8 mouse cellular contexts compared by ENCODE assay signal in the genomic region with DNA sequence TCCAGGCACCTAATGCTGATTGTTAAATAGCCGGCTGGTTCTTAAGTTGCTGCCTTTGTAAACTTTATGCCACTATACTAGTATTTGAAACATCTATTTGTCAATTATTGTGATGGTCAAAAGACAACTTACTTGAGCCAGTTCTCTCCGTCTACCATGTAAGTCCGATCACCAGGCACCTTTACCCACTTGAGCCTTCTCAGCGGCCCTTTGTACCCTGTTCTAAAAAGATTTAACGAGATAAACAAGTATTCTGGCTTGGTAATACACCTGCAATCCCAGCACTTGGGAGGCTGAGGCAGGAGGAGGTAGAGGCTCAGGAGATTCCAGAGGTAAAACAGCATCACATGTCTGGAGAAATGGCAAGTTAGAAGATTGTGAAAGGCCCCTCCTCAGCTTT. TPM values are rescaled to one million over a fixed set of nuclear protein-coding genes. Genes with fewer than 3 reads are reported as not detected.
DNase-seq lines count a peak whose midpoint lies in the region; ATAC-seq and TF ChIP-seq lines count a peak whose summit lies in the region.

No protein-coding gene starts in this region.

- H3K27me3 ChIP-seq in liver, adult 2 months (ENCODE audit: control insufficient read depth, insufficient read depth, low read length) = no peaks in the 10 kb centered on the region
- H3K27me3 ChIP-seq in embryonic facial prominence, embryonic 13.5 days = no peaks in the 10 kb centered on the region
- no peaks in the 10 kb centered on the region for H3K27me3 ChIP-seq in intestine, embryonic 16.5 days (replicated peaks; ENCODE audit: control insufficient read depth, insufficient read depth, low read length)
- H3K27me3 ChIP-seq in neural tube, embryonic 14.5 days (ENCODE audit: control insufficient read depth, insufficient read depth, low read length) = no peaks in the 10 kb centered on the region

- H3K79me2 ChIP-seq in liver, adult 2 months (ENCODE audit: control insufficient read depth, insufficient read depth, low read length) = no peaks in the 10 kb centered on the region

- H3K4me3 ChIP-seq in liver, adult 2 months (ENCODE audit: insufficient read depth, low read depth, low read length) = peak overlapping the region; percentile 64
- H3K4me3 ChIP-seq in embryonic facial prominence, embryonic 13.5 days = peak overlapping the region; percentile 61
- H3K4me3 ChIP-seq in intestine, embryonic 16.5 days (ENCODE audit: low read length) = peak overlapping the region; percentile 63
- peak overlapping the region; percentile 53 for H3K4me3 ChIP-seq in neural tube, embryonic 14.5 days (ENCODE audit: low read depth, low read length)

- peaks cover 6% of the 10 kb centered on the region; the same call in 1 of the 2 replicates for H3K4me1 ChIP-seq in liver, adult 2 months (ENCODE audit: control insufficient read depth, insufficient read depth, low read length)
- peaks cover 40% of the 10 kb centered on the region for H3K4me1 ChIP-seq in embryonic facial prominence, embryonic 13.5 days
- H3K4me1 ChIP-seq in intestine, embryonic 16.5 days (ENCODE audit: control insufficient read depth, insufficient read depth, low read length) = peaks cover 14% of the 10 kb centered on the region; the same call in 1 of the 2 replicates
- peaks cover 9% of the 10 kb centered on the region for H3K4me1 ChIP-seq in neural tube, embryonic 14.5 days (ENCODE audit: control insufficient read depth, insufficient read depth, low read length)

- peak overlapping the region; percentile 75 for H3K9ac ChIP-seq in liver, adult 2 months (ENCODE audit: low read depth, low read length)
- H3K9ac ChIP-seq in embryonic facial prominence, embryonic 13.5 days = peak overlapping the region; percentile 78
- peak overlapping the region; percentile 73 for H3K9ac ChIP-seq in intestine, embryonic 16.5 days (ENCODE audit: low read depth, low read length)
- peak overlapping the region; percentile 39; the same call in 1 of the 2 replicates for H3K9ac ChIP-seq in neural tube, embryonic 14.5 days (replicated peaks; ENCODE audit: low read depth, low read length)

- ATAC-seq in embryonic facial prominence, embryonic 13.5 days (ENCODE audit: insufficient number of reproducible peaks, insufficient read depth, low FRiP score, low TSS enrichment, low read depth) = no peak
- ATAC-seq in intestine, embryonic 16.5 days = no peak
- ATAC-seq in neural tube, embryonic 14.5 days (ENCODE audit: low read depth) = no peak
- no peak for ATAC-seq in monocyte, adult 5-6 weeks (replicated peaks; ENCODE audit: insufficient number of reproducible peaks, low FRiP score, low TSS enrichment, poor library complexity, severe bottlenecking)
- ATAC-seq in megakaryocyte-erythroid progenitor cell, adult 5-6 weeks (replicated peaks; ENCODE audit: low FRiP score, low TSS enrichment, poor library complexity, severe bottlenecking) = no peak; the same call in 1 of the 2 replicates

- DNase-seq in liver, adult 2 months (ENCODE audit: extremely low read depth, low read depth, low spot score) = peak; percentile 60
- DNase-seq in liver = no peak
- DNase-seq in adrenal gland, postnatal 14 days = no peak

- TF ChIP-seq POLR2A in liver, adult 2 months (IDR thresholded peaks at IDR 0.05; ENCODE audit: extremely low read depth, insufficient read depth, low read length) = no peak

- TF ChIP-seq CTCF in liver, adult 2 months (IDR thresholded peaks at IDR 0.05; ENCODE audit: low read depth, low read length) = no peak

- no peaks in the 10 kb centered on the region for H3K9me3 ChIP-seq in embryonic facial prominence, embryonic 13.5 days
- H3K9me3 ChIP-seq in intestine, embryonic 16.5 days (ENCODE audit: control insufficient read depth, low read length) = no peaks in the 10 kb centered on the region
- H3K9me3 ChIP-seq in neural tube, embryonic 14.5 days (ENCODE audit: control insufficient read depth, low read length) = no peaks in the 10 kb centered on the region

- WGBS in liver, adult 2 months = 12% methylated on average over 5 of the region's 5 CpGs
- WGBS in embryonic facial prominence, embryonic 13.5 days = 69% methylated on average over 5 of the region's 5 CpGs
- WGBS in intestine, embryonic 16.5 days = 51% methylated on average over 5 of the region's 5 CpGs
- WGBS in neural tube, embryonic 14.5 days = 63% methylated on average over 5 of the region's 5 CpGs

- H3K36me3 ChIP-seq in liver, adult 2 months (ENCODE audit: control insufficient read depth, insufficient read depth, low read length) = no peaks in the 10 kb centered on the region
- H3K36me3 ChIP-seq in embryonic facial prominence, embryonic 13.5 days = no peaks in the 10 kb centered on the region
- no peaks in the 10 kb centered on the region for H3K36me3 ChIP-seq in intestine, embryonic 16.5 days (ENCODE audit: control insufficient read depth, insufficient read depth, low read length)
- no peaks in the 10 kb centered on the region for H3K36me3 ChIP-seq in neural tube, embryonic 14.5 days (ENCODE audit: control insufficient read depth, insufficient read depth, low read length)

- H3K27ac ChIP-seq in liver, adult 2 months (replicated peaks; ENCODE audit: insufficient read depth, low read depth, low read length) = peak overlapping the region; percentile 88
- H3K27ac ChIP-seq in embryonic facial prominence, embryonic 13.5 days = peak overlapping the region; percentile 82
- H3K27ac ChIP-seq in intestine, embryonic 16.5 days (ENCODE audit: low read length) = peak overlapping the region; percentile 70
- peak overlapping the region; percentile 55; the same call in 1 of the 2 replicates for H3K27ac ChIP-seq in neural tube, embryonic 14.5 days (ENCODE audit: low read depth, low read length)

- peak overlapping the region; percentile 73 for H3K4me2 ChIP-seq in embryonic facial prominence, embryonic 13.5 days
- H3K4me2 ChIP-seq in intestine, embryonic 16.5 days (ENCODE audit: low read depth, low read length) = peak overlapping the region; percentile 71
- H3K4me2 ChIP-seq in neural tube, embryonic 14.5 days (ENCODE audit: low read depth, low read length) = peak overlapping the region; percentile 63

RNA-seq across cellular contexts. Expression of a gene that starts 33.2 kb away (rescaled TPM):
- 3.0 and 5.0 TPM in 2 replicates for total RNA-seq in liver, adult 2 months (2014; rRNA removed)
- polyA plus RNA-seq in liver, adult 2 months (2012; rRNA removed) = 7.2 and 7.6 TPM in 2 replicates
- polyA plus RNA-seq in embryonic facial prominence, embryonic 13.5 days (2015; fragmentation: Nextera tagmentation; extraction: Ambion mirVana) = 5.0 and 6.3 TPM in 2 replicates
- polyA plus RNA-seq in intestine, embryonic 16.5 days (2015; fragmentation: Nextera tagmentation; extraction: Ambion mirVana) = 1.9 and 2.0 TPM in 2 replicates
- 4.3 and 6.2 TPM in 2 replicates for polyA plus RNA-seq in neural tube, embryonic 14.5 days (2014; fragmentation: Nextera tagmentation; extraction: Ambion mirVana)
- 20.2 and 26.4 TPM in 2 replicates for total RNA-seq in adrenal gland, postnatal 14 days (2021)
- total RNA-seq in monocyte, adult 5-6 weeks (2017) = 17.6 to 31.2 TPM (median 21.7 TPM) in 3 replicates
- total RNA-seq in megakaryocyte-erythroid progenitor cell, adult 5-6 weeks (2014; fragmentation: Nextera tagmentation) = 12.3 and 17.0 TPM in 2 replicates
- total RNA-seq in megakaryocyte-erythroid progenitor cell, adult 5-6 weeks (2017) = 6.4 and 6.8 TPM in 2 replicates
